Mouse (Mus musculus): ENCODE measurements at regions not wholly inside any gene's neighbourhood (a gene's known extent, or its start where the extent isn't known, plus 50 kb on each side); places are given as distances from the start of the nearest gene placed in this dataset.

- no peak for DNase-seq
- H3K27ac ChIP-seq (ENCODE audit: insufficient read depth, low read depth, low read length) = no peak overlapping the region
- no peak for TF ChIP-seq CTCF (conservative IDR thresholded peaks at IDR 0.05; ENCODE audit: insufficient read depth, insufficient read length, low read depth, low read length)
- no peak for TF ChIP-seq POLR2A (IDR thresholded peaks at IDR 0.05; ENCODE audit: low read depth, low read length)
- H3K4me1 ChIP-seq (ENCODE audit: control insufficient read depth, insufficient read depth, low read length) = no peaks in the 10 kb centered on the region
- no peaks in the 10 kb centered on the region for H3K27me3 ChIP-seq (replicated peaks; ENCODE audit: control insufficient read depth, insufficient read depth, low read length)
- H3K36me3 ChIP-seq (ENCODE audit: control insufficient read depth, insufficient read depth, low read length) = no peaks in the 10 kb centered on the region
- no peak overlapping the region for H3K4me3 ChIP-seq (ENCODE audit: insufficient read depth, low read depth, low read length)
Measured at GRCm38 (mm10) chr1:35149036-35149435, 299.3 kb downstream of the Plekhb2 start.

GRCm38 (mm10) chr1:35162506-35162905 lies 312.7 kb downstream of the Plekhb2 start:
- no peaks in the 10 kb centered on the region for H3K27me3 ChIP-seq (replicated peaks; ENCODE audit: control insufficient read depth, insufficient read depth, low read length)
- no peaks in the 10 kb centered on the region for H3K4me1 ChIP-seq (ENCODE audit: control insufficient read depth, insufficient read depth, low read length)
- H3K36me3 ChIP-seq (ENCODE audit: control insufficient read depth, insufficient read depth, low read length) = no peaks in the 10 kb centered on the region
- DNase-seq = no peak
- TF ChIP-seq POLR2A (IDR thresholded peaks at IDR 0.05; ENCODE audit: low read depth, low read length) (no peak), CTCF (conservative IDR thresholded peaks at IDR 0.05; ENCODE audit: insufficient read depth, insufficient read length, low read depth, low read length) (no peak)
- H3K4me3 ChIP-seq (ENCODE audit: insufficient read depth, low read depth, low read length) = no peak overlapping the region
- no peak overlapping the region for H3K27ac ChIP-seq (ENCODE audit: insufficient read depth, low read depth, low read length)

- WGBS = 82% methylated on average over 2 of the region's 2 CpGs
Measured at GRCm38 (mm10) chr1:35200656-35201055, 350.9 kb downstream of the Plekhb2 start.

GRCm38 (mm10) chr1:35201083-35201879 lies 351.5 kb downstream of the Plekhb2 start:
- Histone ChIP-seq H3K27me3 (replicated peaks; ENCODE audit: control insufficient read depth, insufficient read depth, low read length) (no peaks in the 10 kb centered on the region), H3K36me3 (ENCODE audit: control insufficient read depth, insufficient read depth, low read length) (no peaks in the 10 kb centered on the region), H3K4me1 (ENCODE audit: control insufficient read depth, insufficient read depth, low read length) (no peaks in the 10 kb centered on the region), H3K27ac (ENCODE audit: insufficient read depth, low read depth, low read length) (no peak overlapping the region), H3K4me3 (ENCODE audit: insufficient read depth, low read depth, low read length) (no peak overlapping the region)
- no peak for DNase-seq
- TF ChIP-seq CTCF (conservative IDR thresholded peaks at IDR 0.05; ENCODE audit: insufficient read depth, insufficient read length, low read depth, low read length) (no peak), POLR2A (IDR thresholded peaks at IDR 0.05; ENCODE audit: low read depth, low read length) (no peak)
- 77% methylated on average over 7 of the region's 7 CpGs for WGBS

More at GRCm38 (mm10) chr1:35200656-35201055, 350.9 kb downstream of the Plekhb2 start:
- Histone ChIP-seq H3K36me3 (ENCODE audit: control insufficient read depth, insufficient read depth, low read length) (no peaks in the 10 kb centered on the region), H3K4me3 (ENCODE audit: insufficient read depth, low read depth, low read length) (no peak overlapping the region), H3K27ac (ENCODE audit: insufficient read depth, low read depth, low read length) (no peak overlapping the region), H3K4me1 (ENCODE audit: control insufficient read depth, insufficient read depth, low read length) (no peaks in the 10 kb centered on the region), H3K27me3 (replicated peaks; ENCODE audit: control insufficient read depth, insufficient read depth, low read length) (no peaks in the 10 kb centered on the region)
- TF ChIP-seq CTCF (conservative IDR thresholded peaks at IDR 0.05; ENCODE audit: insufficient read depth, insufficient read length, low read depth, low read length) = no peak
- TF ChIP-seq POLR2A (IDR thresholded peaks at IDR 0.05; ENCODE audit: low read depth, low read length) = no peak
- no peak for DNase-seq

- H3K27ac ChIP-seq (ENCODE audit: insufficient read depth, low read depth, low read length) = no peak overlapping the region
- DNase-seq = no peak
- no peaks in the 10 kb centered on the region for H3K36me3 ChIP-seq (ENCODE audit: control insufficient read depth, insufficient read depth, low read length)
- WGBS = 62% methylated on average over 1 of the region's 1 CpGs
- H3K4me1 ChIP-seq (ENCODE audit: control insufficient read depth, insufficient read depth, low read length) = no peaks in the 10 kb centered on the region
- TF ChIP-seq CTCF (conservative IDR thresholded peaks at IDR 0.05; ENCODE audit: insufficient read depth, insufficient read length, low read depth, low read length) (no peak), POLR2A (IDR thresholded peaks at IDR 0.05; ENCODE audit: low read depth, low read length) (no peak)
- no peaks in the 10 kb centered on the region for H3K27me3 ChIP-seq (replicated peaks; ENCODE audit: control insufficient read depth, insufficient read depth, low read length)
- no peak overlapping the region for H3K4me3 ChIP-seq (ENCODE audit: insufficient read depth, low read depth, low read length)
Measured at GRCm38 (mm10) chr1:35201880-35202220, 352.1 kb downstream of the Plekhb2 start.

- Histone ChIP-seq H3K27me3 (replicated peaks; ENCODE audit: control insufficient read depth, insufficient read depth, low read length) (no peaks in the 10 kb centered on the region), H3K4me3 (ENCODE audit: insufficient read depth, low read depth, low read length) (no peak overlapping the region), H3K4me1 (ENCODE audit: control insufficient read depth, insufficient read depth, low read length) (no peaks in the 10 kb centered on the region), H3K36me3 (ENCODE audit: control insufficient read depth, insufficient read depth, low read length) (no peaks in the 10 kb centered on the region), H3K27ac (ENCODE audit: insufficient read depth, low read depth, low read length) (no peak overlapping the region)
- DNase-seq = no peak
- 75% methylated on average over 4 of the region's 4 CpGs for whole genome bisulfite sequencing
- TF ChIP-seq CTCF (conservative IDR thresholded peaks at IDR 0.05; ENCODE audit: insufficient read depth, insufficient read length, low read depth, low read length) (no peak), POLR2A (IDR thresholded peaks at IDR 0.05; ENCODE audit: low read depth, low read length) (no peak)
Measured at GRCm38 (mm10) chr1:35202551-35202950, 352.8 kb downstream of the Plekhb2 start.

GRCm38 (mm10) chr1:35206834-35207529 lies 357.2 kb downstream of the Plekhb2 start:
- TF ChIP-seq CTCF (conservative IDR thresholded peaks at IDR 0.05; ENCODE audit: insufficient read depth, insufficient read length, low read depth, low read length) (no peak), POLR2A (IDR thresholded peaks at IDR 0.05; ENCODE audit: low read depth, low read length) (no peak)
- Histone ChIP-seq H3K4me1 (ENCODE audit: control insufficient read depth, insufficient read depth, low read length) (no peaks in the 10 kb centered on the region), H3K27ac (ENCODE audit: insufficient read depth, low read depth, low read length) (no peak overlapping the region), H3K27me3 (replicated peaks; ENCODE audit: control insufficient read depth, insufficient read depth, low read length) (no peaks in the 10 kb centered on the region), H3K36me3 (ENCODE audit: control insufficient read depth, insufficient read depth, low read length) (no peaks in the 10 kb centered on the region), H3K4me3 (ENCODE audit: insufficient read depth, low read depth, low read length) (no peak overlapping the region)
- whole genome bisulfite sequencing = 64% methylated on average over 11 of the region's 11 CpGs
- DNase-seq = peak; percentile 7
